Mouse (Mus musculus) adrenal gland, postnatal 10 days (tissue): ENCODE measurements at regions not wholly inside any gene's neighbourhood (a gene's known extent, or its start where the extent isn't known, plus 50 kb on each side); places are given as distances from the start of the nearest gene placed in this dataset.

ENCODE experiments used
- DNase-seq: peaks from one replicate; pipeline ENCODE4 v3.0.0; 2021; ENCODE audit warnings: mixed read lengths

DNA sequence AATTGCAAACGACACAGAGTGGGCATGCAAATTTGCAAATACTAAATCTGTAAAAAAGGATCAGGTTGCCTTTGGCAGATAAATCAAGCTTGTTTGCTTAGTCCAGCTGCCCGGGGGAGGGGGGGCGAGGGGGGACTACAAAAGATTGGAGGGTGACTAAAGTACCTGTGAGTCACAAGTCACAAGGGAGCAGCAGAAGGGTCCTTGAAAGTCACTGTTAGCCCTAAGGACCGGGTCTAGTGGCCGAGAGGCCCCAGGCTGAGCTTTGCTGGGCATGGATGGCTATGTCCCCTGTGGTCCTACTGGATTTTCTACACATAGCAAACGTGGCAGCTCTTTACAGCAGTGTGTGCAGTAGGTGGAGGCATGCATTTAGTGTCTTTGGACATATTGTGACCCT lies 118.4 kb upstream of the Pitx1 start:
- peak; percentile 20 for DNase-seq

DNA sequence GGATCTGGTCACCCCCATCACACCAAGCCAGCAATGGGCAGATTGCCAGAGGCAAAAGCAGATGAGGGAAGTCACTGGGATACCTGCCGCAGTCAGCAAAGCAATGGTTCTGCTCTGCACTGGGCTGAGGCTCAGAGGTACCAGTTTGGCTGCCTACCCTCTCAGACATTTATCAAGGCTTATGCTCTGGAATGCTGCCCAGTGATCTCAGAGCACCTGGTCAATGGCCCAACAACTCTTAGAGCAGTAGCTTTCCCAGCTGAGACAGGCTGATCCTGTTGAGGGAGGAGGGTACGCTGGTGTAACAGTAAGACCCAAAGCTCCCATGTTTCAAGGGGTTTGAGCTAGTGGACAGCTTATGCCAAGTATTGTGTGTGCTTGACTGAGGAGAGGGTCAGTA lies 117.4 kb upstream of the Pitx1 start:
- peak; percentile 12 for DNase-seq

DNA sequence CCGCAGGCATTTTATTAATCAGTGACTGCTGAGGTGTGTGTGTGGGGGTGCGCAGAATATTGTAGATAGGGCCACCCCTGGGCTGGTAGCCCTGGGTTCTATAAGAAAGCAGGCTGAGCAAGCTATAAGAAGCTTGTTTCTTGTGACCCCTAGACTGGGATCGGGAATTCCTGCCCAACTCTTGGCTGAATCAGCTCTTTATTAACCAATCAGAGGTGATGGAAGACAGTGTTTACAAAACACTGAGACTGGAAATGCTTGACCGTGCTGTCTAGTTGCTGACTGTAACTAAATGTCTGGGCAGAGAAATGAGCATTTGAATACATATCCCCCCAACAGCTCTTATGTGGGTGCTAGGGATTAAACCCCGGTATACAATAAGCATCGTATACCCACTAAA lies 114.8 kb upstream of the Pitx1 start:
- no peak for DNase-seq

DNA sequence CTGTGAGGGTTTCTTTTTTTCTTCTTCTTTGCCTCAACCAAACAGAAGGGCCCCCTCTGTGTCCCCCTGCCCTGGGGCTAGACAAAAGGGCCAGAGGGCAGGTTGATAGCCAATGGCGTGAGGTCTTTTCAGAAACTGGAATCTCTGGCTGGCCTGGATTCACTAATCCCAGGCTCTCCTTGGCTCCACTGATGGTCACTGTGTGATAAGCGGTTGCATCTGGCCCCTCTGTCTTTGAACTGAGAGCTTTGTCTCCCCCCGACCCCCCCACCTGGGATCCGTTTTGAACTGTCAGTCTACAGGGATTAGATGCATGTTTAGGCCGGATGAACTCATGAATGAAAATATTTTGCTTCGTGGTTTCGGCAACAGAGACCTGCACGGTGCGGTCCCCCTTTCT lies 112.6 kb upstream of the Pitx1 start:
- no peak for DNase-seq

DNA sequence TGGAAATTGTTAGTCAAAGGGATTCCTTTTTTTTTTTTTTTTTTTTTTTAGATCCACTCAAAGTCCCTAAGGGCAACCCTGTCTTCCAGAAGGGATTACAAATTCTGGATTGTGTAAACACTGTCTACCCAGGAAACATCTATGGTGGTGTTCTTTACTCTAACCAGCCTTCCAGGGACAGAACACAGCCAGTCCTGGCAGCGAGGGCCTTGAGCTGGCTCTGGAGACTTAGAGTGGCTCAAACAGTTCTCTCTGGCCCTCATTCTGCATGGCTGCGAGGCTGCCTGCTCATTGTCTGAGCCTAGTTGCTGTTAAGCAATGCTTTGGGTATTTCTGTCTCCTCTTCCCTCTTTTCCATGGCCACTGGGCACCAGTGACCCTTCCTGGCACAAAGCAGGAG lies 112.2 kb upstream of the Pitx1 start:
- peak; percentile 30 for DNase-seq

DNA sequence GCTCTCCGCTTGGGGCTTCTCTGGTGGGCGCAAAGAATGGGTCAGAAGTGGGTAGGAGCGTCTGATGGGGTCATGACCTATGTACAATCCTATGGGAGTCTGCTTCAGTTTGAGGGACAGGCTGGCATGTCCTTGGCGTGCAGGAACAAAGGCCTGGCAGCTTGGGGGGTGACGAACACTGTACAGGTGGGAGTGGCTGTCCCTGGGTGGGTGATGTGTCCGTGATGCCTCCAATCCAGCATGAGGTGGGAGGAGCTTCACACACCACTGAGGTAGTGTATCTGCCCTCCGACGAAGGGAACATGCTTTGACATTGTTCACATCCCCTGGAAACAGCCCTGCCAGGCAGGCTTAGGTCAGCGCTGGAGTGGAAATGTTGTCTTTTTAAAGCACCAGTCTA lies 101.4 kb upstream of the Pitx1 start:
- no peak for DNase-seq

DNA sequence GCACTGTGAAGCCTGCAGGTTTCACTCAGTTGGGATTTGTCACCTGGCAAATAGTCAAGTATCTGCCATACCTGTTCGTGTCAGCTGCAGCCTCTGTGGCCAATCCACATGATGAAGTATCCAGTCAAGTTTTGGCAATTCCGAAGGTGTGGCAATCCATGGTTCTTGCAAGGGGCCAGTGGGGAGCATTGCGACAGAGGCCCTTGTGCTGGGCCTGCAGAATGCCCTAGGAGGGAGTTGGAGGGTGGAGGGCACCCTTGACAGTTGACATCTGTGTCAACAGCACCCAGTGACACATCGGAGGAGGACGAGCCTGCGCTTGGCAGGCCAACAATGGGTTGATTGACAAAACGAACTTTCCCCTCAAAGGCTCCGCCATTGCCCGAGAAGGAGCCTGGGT lies 101.0 kb upstream of the Pitx1 start:
- DNase-seq: peak; percentile 24

DNA sequence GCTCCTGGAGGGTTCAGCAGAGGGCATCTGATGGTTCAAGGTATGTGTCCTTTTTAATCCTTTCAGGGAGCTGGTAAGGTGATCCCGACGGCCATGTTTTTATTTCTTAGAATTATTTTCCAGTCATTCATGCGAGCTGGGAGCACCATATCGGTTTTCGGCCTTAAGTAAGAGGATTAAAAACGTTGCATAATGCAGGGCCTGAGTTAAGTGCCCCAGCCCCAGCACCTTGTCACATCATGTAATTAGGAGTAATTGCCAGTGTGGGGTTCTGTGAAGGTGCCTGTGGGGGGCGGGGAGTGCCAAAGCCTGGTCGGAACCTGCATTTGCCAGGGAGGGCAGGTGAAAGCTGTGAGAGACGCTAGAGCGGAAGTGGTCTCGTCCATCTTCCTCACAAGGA lies 94.6 kb upstream of the Pitx1 start:
- no peak for DNase-seq

DNA sequence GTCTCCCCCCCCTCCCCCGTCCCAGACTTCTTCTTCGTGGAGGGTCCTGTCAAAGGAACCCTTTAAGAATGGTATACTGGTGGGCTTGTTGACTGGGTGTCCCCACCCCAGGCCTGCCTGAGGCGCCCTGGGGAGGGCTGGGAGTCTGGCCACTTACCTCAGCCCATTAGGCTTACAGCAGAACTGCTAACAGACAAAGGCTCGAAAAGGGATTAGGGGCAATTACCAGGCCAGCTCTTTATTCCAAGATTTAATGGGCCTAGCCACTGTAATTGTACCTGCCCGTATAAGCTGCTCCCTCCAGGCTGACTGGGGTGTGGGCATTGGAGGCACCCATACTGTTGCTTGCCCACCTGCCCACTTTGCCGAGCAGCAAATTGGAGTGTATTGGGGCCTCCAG lies 93.8 kb upstream of the Pitx1 start:
- no peak for DNase-seq

DNA sequence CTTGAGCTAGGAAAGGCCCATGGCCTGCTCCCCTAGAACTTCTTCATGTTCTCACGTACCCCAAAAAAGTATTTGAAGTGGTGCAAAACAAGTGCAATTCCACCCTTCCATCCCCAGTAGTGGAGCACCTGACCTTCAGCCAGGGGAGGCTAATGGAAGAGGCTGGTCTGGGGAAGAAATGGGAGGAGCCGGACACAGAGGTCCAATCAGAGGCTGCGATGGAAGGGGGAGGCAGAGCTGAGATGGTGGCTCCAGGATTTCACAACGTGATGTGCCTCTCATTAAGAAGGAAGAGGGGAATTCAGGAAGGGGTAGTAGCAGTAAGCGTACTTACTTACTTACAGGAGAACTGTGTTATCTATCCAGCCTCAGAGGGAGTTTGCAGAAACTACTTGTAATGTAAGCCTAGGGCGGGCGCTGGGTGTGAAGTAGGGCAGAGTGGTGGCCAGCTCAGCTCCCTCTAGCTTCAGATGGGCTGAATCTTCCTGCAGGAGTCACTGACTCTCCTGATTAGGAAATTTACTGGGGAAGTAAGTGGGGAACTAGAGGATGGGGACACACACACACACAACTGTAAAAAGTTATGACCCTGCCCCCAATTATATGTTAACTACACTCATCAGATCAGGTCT lies 87.6 kb upstream of the Pitx1 start:
- peak; percentile 29 for DNase-seq

DNA sequence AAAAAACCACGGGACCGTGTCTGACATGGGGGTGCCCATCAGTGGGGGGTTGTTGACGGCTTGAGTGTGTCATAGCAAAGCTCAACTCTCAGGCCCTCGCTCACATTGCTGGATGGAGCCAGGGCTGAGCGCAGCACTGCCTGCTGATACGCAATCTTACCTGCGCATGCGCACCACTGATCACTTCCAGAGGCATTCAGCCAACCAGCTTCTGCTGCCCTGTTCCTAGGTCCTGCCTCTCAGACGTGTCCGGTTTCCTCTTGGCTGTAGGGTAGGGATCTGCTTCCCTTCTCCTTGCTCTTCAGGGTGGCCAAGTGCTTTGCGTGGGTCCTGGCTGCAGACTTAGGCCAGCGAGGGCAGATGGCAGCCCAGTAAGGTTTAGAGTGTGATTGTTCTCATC lies 81.3 kb upstream of the Pitx1 start:
- no peak for DNase-seq

DNA sequence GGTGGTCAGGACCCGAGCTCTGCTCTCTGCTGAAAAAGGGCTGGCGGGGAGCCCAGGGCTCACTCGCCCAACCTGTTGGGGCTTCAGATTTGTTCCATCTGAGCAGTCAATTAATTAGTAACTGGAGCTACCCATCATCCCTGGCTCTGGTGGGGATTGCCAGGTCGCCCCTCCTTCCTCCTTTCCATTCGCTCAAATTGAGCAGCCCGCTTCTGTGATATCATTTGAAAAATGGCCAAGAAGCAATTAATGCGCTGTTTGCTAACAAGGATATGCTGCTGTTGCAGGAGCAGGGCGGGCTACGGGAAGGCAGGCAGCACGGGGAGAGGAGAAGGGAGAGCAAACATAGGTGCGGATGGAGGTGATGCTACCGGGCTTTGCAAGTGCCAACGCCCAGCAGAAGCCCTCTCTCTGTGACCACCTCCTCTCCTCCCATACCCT lies 76.3 kb upstream of the Pitx1 start:
- DNase-seq: no peak

DNA sequence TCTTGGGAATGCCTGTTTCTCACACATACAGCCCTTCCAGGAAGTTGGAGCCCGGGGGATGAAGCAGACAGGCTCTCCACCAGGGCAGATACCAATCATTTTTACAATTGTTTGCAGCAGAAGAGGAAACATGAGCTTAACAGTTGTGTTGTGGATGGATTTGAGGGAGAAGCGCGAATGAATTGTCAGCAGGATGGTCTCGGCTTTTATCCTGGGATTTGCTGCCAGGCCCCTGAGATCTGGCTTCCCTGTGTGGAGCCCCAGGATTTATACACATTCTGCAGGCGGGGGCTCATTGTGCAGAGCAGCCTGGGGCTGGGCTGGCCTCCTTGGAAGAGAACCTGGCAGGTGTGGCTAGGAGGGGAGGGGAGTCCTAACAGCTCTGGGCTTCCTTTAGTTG lies 73.9 kb upstream of the Pitx1 start:
- DNase-seq: no peak

DNA sequence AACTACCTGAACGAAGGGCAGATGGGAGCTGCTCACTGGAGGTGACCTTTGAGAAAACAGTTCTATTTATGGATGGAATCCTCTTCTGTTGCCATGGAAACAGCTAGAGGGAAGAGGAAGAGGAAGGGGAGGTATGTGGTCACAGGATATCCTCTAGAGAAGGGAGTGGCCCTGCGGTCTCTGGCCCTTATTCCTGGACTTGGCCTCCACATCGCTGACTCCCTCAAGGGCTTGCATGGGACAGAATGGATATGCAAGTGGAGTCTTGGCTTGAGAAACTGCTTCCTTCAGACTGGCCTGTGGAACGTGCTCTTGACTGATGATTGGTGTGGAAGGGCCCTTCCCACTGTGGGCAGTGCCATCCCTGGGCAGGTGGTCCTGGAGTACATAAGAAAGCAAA lies 68.9 kb upstream of the Pitx1 start:
- no peak for DNase-seq

DNA sequence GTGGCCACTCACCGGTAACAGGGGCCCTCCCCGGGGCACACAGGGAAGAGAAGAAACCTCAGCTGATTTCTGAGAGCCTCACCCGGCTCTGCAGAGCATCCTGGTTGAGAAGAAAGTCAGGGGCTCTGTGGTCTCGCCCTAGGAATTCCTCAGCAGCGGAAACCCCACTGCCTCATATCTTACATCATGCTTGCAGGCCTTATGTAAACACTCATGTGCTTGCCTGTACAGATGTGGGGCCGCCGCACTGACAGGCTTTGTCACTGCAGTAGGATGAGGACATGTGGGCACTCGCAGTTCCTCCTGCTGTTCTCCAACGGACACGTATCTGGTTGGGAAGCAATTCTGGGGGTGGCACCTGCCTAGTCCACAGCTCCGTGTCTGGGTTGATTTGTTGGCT lies 66.3 kb upstream of the Pitx1 start:
- no peak for DNase-seq

DNA sequence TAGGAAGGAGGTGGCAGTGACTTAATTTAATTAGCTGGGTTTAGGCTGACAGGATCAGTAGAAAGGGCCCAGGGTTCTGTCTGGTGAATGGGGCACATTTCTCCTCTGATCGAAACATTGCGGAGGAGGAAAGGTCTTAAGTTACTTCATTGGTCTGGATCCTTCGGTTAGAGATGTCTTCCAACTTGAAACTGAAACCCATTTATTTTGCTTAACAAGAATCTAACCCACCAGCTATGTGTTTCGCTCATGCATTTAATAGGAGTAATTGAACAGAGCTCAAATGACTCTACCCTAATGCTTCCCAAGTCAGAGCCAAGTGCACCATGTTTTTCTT lies 64.2 kb upstream of the Pitx1 start:
- DNase-seq: no peak

DNA sequence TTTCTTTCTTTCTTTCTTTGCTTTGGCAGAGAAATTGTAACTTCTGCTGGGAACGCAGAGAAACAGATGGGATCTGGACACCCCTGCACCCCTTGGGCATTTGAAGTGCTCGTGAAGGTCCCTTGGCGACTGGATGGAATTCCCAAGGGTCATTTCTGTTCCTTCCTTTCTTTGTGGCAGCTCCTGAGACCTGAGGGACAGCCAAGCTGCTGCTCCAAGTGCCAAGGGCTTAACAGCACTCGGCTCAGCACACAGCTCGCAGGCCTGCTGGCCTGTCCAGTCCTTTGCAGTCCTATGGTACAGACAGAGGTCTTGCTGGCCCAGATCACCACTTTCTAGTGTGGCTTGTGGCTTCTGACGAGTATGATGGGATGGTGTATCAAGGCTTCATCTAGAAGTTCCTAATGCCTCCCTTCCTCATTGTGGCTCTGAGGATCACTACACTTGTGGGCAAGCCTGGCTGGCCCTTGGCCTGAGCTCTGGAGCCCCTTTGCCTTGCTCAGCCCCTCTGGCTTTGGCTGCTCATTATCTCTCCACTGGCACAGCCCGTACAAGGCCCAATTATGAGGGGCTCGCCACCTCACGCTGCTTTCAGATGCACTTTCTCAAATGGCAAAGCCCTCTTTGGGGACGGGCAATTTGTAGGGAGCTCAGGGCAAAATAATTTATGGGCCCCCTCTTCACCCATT lies 63.7 kb upstream of the Pitx1 start:
- peak; percentile 25 for DNase-seq

DNA sequence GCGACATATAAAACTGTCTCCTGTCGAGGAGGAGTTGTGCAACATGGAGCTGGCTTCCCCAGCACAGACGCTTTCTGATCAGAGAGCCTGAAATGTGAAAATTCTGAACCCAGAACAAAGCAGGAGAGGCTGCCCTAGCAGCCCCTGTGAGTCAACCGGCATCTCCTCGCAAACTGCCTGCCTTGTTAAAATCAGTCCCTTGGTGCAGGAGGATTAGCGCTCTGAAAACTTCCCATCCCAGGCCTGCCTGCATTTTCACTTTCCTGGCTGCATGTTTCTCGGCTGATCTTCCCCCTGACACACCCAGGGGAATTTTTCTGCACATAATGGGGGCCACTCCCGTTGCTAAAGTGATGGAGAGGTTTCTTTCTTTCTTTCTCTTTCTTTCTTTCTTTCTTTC lies 63.0 kb upstream of the Pitx1 start:
- no peak for DNase-seq

DNA sequence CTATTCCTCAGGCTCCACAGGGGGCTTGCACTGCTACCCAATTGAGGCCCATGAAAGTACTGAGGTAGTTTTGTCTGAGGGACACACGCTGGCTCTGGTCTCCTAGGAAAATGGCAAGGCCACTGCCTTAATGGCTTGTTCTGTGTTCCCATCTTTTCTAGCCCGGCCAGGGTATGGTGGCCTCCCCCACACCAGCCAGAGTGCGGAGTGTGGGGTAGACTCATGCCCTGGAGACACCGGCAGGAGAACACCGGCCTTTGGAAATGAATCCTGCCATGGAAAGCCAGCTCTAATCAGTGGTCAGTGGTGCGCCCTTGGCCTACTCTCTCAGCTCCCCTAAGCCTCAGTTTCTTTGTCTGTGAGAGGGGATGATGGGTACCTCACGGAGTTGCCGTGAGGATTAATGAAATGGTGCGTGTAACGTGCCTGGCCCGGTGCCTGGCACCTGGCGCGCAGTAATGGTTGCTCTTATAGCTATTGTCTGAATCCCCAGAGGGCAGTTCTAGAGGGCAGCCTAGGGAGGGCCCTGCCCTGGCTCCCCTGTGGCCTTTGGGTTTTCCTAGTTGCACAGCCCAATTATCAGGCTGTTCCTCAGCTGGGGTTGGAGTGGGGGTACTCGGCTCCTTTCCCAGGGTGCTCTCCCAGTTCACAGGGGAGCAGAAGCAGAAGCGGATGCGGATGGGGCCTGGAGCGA lies 62.4 kb upstream of the Pitx1 start:
- no peak for DNase-seq

DNA sequence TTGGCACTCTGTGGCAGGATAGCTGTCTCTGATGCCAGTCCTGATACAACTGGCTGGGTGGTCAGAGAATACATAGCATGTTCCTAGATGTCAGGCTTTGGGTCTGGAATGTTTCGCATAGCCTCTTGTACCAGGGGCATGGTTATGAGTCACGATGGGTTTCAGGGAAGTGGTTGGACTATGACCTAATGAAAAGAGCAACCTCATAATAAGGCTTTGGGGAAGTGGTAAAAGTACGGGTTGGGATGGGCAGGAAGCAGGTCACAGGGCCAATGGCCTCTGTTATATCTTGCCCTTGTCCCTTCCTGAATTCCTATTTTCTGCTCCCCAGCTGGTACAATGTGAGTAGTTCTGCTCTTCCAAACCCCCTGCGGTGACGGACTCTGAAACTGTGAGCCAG lies 59.5 kb upstream of the Pitx1 start:
- DNase-seq: no peak

DNA sequence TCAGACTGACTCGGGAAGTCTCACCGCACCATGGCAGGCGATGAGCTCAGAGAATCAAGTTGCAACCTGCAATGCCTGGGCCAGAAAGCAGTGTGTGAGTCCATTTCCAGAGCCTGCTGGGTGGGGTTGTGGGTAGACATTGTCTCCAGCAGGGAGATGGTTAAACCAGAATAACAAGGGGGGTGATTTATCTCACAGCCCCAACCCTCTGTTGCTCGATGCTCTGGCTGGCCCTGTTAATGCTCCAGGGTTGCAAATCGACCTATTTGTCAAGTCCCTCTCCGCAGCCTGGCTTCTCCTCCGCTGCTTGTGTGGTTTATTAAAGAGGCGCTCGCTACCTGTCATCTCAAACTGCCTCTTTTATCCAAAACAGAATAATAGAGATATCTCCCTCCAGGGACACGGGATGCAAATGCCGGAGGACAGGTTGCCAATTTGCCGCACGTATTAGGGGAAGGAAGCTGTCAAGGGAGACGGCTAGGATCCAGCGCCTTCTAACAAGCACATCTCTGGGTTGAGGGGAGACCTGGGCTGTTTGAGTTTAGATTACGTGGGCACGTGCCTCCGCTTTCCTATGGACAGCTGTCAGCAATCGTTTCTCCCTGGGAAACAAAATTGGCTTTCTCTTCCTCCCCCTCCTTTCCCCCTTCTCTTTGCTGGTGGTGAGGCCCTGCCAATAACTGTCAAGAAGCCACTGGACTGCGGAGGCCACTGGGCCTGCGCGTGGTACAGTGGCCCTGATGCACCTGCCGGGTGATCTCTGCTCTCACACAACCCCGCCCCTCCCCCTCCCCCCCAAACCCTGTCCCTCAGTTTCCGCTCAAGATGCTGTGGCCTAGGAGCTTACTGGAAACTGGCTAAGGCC lies 57.4 kb upstream of the Pitx1 start:
- DNase-seq: no peak

DNA sequence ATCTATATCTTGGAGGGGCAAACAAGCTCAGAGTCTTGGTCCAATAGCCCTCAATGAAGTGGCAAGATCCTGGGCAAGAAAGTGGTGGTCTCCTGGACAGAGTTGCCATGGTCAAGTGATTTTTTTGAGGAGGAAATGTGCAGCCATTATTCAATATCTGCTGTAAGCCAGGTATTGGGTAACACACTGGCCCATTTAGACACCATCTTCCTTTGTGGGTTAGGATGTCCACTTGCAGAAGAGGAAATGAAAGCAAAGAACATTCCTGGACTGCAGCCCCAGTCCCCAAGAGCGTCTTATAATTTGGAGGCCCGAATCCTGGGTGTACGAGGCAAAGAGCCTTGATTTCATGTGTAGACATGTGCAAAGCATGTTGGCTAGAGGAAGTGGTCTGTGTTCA lies 56.3 kb upstream of the Pitx1 start:
- DNase-seq: no peak

DNA sequence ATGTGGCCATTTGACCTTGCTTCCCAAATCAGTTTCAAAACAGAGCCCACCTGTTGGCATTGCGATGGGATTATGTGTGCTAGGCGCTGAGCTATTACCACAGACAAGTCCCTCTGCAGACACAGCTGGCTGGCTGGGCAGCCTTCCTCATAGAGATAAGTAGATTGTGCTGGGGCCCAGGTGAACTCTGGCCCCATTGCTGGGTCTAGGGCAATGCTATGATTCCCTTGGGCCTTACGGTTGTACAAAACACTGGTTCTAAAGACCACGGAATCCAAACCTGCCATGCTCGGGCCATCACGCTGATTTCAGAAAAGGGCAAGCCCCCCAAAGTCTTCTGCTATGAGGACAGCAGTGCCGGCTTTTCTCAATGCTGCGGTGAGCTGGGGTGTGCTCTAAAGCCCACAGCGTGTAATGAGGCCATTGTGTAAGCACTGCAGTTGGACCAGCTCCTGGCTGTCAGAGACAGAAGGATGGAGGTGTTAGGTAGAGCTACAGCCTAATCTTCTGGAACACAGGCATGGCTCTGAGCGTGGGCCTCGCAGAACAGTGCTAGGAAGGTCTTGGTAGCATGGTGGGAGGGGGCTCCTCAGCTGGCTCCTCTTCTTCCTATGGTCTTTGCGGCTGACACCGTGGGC lies 51.2 kb upstream of the Pitx1 start:
- no peak for DNase-seq
